Mouse (Mus musculus) cerebellum, adult 9-11 months (tissue): ENCODE results near the gene Galntl6.
"Not testable (repeated sequence)": the region's sequence is repeated elsewhere in the genome, so short reads cannot be mapped to it uniquely, and the experiment has no call there.

ENCODE experiments used
- DNase-seq: peaks from one replicate; pipeline ENCODE4 v3.0.0; 2022

Gene Galntl6

DNA sequence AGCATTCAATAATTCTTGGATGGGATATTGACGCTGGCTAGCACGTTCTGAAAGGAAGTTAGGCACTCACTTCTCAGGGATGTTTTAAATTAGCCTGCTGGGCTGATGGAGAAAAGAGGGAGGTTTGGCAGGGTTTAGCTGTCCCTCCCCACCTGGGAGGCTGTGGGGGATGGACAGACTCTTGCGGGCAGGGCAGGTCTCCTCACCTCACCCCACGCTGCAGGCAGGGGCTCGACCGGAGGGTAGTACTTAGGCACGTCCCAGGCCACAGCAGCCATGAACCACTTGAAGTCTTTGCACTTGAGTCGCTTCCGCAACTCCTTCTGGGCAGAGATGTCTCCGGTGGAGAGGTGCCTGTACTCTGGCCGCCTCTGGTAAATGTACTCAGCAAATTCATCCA is 1075.5 kb downstream of the Galntl6 start:
- DNase-seq, result peak; percentile 54

DNA sequence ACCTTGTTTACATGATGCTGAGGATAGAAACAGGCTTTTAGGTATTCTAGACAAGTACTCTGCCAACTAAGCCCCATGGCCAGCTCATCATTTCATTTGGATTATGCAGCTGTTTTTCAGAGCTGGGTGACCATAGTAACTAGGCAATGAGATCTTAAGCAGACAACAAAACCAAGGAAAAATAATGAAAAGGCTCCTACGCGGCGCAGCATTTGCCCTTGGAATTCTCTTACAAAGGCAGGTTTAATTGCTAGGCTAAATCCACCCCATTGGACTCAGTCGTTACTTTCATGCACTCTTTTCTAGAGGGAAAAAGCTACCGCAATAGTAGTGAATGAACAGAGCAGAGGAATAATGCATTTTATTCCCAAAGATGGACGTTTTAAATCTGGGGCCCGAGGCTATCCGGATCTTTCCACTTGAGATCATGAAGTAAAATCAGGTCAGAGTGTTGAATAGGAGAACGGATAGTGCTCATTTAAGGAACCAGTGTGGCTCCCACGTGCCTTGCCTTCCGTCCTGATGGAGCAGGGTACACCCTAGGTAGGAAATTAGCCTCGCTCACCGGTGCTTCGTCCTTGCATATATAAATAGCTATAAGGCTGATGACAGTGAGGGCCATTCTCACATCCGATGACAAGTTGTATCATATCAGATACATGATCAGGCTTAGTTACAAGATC is 1076.1 kb downstream of the Galntl6 start:
- DNase-seq, result peak; percentile 23

DNA sequence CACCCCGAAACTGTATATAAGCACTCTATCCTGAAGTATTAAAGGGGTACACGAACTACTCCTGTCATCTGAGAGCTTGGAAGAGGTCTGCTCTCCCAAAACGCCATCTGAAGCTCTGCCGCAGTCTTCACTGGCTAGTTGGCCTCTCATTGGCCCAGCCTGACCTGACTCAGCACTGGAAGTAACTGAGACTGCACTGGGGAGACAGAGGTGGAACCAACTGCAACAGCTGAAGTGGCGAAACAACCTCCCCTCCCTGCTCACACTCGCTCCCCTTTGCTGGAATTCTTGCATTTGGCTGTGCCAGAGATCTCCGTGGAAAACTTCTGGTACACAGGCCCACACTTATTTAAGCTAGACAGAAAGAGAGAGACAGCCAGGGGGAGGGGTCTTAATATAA is 1089.3 kb downstream of the Galntl6 start:
- no peak for DNase-seq

DNA sequence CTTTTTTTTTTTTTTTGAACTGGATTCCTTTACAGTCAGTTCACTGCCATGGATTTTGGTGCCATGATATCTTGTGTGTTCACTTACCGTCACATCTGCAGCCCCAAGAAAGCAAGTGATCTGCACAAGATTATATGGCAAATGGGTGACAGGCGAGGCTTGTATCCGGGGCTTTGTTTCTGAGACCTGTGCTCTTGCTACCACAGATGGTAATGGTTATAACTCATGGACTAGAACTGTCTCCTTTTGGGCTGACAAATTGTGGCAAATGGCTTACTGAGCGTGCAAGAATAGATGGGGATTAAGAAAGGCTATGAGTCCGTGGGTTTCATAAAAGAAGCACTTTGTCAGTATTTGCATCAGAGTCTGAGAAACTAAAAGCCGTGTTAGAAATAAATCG is 1096.4 kb downstream of the Galntl6 start:
- no peak for DNase-seq

DNA sequence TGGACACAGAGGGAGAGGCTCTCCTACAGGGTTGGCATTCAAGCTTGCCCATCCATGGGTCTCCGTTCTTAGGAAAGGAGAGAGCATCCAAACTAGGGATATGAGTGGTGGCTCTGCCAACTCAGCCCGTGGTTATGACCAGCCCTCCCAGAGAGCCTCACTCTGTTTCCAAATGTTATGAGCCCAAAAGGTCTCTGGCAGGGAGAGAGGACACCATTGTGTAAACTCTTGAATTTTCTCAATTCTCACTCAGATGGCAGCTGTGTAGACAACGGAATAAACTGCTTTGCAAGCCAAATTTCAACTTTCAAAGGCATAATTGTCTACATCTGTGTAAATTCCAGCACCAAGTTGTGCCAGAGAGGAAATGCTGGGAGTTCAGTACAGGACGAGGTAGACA is 1105.4 kb downstream of the Galntl6 start:
- no peak for DNase-seq

DNA sequence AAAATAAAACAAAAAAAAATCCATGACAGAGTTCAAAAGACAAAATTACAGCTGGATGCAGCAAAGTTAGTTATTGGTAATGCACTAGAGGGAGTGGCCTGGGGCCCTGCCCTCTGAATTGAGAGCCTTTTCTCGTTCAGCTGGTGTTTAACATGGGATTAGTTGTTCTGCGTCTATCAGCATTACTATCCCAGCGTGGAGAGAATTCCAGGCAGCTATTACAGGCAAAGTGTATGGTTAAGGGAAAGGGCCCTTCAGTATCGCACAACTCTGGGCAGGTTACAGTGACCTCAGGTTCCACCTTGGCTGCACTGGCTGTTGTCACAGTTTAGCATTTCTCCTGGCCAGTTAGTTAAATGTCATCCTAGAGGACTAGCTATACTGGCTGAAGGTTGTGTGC is 1107.3 kb downstream of the Galntl6 start:
- no peak for DNase-seq

DNA sequence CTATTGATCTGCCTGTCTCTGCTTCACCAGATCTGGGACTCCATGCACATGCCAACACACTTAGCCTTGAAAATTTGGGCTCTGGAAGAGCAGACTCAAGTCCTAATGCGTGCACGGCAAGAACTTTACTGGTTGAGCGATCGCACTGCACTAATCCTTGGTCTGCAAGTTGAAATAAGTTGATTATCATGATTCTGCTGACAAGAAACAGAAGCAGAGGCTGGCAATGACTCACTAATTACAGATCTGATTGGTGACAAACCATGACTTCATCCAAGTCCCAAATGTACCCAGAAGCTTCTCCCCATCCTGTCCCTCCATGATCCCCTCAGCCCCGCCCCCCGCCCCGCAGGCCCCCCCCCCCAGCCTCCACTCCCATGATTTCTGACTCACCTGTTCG is 1108.6 kb downstream of the Galntl6 start:
- no peak for DNase-seq

DNA sequence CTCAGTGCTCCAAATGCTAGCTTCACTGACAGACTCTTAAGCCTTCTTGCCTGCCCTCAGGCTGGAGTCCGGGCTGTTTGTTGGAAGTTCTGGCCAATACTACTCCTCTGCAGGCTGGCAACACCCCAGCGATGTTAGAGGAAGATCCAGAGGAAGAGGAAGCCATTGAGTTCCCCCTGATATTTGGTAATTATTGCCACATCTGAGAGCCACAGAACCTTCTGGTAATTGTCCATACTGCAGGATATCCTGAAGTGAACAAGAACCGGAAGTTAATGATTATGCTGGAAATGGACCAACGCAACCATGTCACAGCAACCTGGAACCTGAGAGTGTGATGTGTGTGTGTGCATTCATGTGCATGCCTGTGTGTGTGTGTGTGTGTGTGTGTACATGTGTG is 1111.2 kb downstream of the Galntl6 start:
- peak; percentile 47 for DNase-seq

DNA sequence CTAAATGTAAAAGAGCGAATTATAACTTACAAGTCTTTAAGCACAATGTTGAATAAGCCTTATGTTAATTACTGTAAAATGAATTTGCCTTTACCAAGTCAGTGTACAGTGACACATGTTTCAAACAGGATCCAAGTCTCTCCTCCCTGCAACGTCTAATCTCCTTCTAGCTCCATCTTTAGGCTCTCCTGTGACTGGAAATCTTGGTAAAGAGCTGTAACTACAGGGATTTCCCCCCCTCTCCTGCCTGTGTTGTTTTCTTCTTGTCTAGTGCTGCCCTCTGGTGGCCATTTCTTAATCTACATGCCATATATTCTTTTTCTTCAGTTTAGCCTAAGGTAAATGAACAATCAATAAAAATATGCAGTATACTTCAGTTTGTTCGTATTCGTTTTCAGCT is 1112.1 kb downstream of the Galntl6 start:
- peak; percentile 80 for DNase-seq

DNA sequence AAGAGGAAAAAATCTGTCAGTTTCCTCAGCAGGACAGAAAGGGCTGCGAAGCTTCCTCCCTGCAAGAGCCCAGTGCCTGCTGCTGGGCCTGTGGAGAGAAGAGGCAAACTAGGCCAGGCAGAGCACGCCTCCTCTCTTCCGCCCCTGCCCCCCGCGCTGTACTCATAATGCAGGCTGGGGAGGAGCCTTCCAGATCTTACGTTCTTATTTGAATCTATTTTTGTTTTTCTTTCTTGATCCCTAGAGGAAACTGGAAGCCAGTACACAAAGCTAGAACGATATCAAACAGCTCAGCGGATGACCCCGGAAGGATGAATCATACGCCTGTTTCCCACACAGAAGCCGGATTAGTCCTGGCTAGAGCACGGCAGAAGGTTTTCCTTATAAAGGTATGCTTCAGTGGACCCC is 1112.6 kb downstream of the Galntl6 start:
- peak; percentile 88 for DNase-seq

DNA sequence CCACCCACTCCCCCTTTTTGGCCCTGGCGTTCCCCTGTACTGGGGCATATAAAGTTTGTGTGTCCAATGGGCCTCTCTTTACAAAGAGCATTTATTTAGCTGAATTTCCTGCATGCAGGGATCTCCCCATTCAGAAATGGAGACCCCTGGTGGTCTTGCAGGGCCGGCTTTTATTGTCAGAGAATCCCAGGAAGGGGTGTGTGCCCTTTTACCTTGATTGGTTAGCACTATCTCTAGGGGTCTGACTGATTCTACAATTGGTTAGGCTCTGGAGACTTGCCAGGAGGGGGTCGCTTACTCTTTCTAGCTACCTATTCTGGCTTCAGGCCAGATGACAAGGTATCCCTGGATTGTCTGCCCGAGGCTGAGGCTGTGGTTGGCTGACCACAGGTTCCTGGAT is 1119.0 kb downstream of the Galntl6 start:
- DNase-seq, result peak; percentile 34

DNA sequence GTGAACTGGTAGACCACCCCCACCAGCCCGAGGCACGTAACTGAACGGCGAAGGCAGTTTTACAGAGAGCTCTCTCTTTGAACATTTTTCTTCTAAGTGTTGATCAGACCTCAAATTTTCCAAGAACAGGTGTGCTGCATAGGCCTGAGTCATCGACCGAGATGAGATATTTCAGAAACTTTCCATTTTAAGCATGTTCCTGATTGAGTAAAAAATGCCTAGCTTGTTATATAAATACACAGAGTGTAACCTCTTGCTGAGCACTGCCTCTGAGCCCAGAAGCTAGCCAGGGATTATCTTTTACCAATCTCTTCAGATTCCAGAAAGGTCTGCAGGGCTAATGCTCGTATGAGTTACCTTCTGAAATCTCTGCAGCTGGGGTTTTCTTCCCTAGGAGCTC is 1120.2 kb downstream of the Galntl6 start:
- peak; percentile 30 for DNase-seq

DNA sequence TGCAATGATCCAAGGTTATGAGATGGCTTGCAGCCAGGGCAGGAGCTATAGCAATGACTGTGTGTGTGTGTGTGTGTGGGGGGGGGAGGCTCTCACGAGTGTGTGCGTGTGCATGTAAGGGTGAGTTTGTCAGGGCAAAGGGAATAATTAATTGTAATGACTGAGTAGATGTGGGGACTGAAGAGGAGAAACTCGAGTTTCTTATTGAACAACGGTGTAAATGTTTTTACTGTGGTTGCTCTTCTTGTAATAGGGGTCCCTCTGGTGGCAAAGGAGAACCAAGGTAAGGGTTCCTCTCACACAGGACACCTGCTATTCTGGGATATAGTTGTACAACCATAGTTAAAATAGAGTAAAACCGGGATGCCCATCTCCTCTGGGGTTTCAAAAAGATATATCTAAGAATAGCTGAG is 1121.1 kb downstream of the Galntl6 start:
- peak; percentile 70 for DNase-seq

DNA sequence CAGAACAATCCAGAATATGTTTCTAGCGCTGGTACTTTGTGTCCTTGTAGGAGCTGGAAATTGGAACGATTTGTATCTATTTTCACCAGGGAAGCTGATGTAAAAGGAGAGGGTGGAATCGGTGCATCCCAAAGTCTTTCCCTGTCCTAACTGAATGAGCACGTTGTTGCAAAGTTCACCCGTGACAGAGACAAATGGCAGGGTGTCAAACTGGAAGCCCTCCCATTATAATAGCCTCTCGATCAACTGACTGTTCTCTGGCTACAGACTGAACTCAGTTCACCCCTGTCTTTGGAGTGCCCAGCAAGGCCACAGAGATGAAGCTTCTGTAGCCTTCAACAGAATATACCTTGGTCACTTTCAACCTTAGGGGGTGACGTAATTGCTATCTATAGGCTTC is 1132.9 kb downstream of the Galntl6 start:
- no peak for DNase-seq

DNA sequence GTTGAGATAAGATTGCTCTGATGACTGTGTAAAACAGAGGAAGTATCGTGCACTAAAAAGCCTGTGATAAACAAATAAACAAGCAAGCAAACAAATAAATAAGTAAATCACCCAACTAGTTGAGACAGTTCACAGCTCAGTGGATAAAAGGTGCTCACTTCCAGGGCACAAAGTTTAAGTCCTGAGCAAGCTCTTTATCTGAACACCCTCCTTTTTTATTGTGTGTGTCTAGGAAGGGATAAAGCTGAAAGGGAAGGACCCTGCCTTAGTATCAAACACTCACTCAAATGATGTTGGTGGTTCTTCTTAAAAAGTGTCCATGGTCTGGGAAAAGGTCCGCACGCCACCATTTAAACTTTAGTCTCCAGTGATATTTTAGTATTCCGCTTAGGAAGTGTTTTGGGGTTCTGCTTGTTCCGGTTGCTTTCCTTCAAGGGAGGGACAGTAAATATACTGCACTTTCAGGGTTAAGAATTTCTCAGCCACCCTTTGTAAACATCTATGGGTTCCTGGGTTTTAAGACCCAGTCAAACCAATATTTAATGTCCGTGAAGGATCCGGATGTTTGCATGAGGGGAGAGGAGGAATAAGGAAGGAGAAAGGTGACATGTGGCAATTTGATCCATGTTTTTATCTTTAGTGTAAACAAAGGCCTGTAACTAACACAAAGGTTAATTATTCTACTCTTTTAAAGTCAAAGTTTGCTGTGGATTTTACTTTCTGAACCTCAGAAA is 1134.3 kb downstream of the Galntl6 start:
- DNase-seq, result no peak

DNA sequence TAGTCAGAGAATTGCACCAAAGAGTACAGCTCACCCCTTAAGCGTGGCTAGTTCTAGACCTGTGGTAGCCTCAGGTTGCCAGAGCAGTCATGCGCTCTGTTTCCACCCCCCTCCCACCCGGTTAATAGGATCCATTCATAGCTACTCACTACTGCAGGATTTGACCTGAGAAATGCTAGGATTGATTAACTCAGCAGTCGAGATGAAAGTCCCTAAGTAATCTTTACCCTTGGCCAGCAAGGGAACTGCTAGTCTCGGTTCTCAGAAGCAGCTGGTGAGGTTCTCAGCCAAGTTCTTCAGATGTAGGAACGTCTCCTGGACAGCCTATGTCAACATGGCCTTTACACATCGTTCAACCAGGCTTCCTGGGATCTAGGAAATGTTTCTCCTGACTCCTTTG is 1135.7 kb downstream of the Galntl6 start:
- DNase-seq, result no peak

DNA sequence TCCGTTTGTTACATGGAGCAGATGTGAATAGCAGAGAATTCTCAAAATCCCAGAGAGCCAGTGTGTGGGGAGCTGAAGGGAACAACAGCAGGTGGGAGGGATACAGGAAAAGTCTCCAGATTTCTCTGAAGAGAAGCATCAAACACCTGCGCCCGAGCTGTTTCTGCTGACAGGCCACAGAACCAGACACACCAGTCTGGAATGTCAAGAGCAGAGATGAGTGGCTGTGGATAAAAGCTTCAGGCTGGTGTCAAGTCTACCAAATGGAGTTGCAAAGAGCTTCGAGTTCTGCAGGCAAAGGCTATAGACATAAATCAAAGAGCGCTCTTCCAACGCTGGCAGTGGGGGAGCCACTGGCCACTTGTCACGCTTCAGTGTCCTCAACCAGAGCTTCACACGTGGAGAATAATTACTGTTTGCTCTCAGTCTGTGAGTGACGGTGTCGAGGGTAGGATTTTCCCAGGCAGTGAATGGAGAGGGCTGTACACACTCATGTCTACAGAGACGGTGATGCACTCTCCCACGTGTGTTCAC is 1139.6 kb downstream of the Galntl6 start:
- DNase-seq, result no peak

DNA sequence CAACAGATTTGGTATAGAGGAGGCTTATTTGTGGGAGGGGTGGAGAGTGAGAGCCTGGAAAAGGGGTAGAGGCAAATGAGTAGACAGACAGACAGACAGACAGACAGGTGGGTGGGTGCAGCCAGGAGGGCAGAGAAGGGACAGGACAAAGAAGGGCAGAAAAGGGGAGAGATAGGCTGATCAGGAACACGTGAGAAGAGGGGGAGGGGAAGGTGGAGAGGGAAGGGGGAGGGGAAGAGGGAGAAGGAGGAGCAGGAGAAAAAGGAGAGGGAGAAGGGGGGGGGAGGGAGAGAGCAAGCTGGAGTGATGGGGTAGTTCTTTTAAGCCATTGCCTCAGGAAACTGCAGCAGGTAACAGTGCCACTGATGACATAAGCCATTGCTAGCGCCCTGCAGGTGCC is 1144.9 kb downstream of the Galntl6 start:
- DNase-seq, result no peak

DNA sequence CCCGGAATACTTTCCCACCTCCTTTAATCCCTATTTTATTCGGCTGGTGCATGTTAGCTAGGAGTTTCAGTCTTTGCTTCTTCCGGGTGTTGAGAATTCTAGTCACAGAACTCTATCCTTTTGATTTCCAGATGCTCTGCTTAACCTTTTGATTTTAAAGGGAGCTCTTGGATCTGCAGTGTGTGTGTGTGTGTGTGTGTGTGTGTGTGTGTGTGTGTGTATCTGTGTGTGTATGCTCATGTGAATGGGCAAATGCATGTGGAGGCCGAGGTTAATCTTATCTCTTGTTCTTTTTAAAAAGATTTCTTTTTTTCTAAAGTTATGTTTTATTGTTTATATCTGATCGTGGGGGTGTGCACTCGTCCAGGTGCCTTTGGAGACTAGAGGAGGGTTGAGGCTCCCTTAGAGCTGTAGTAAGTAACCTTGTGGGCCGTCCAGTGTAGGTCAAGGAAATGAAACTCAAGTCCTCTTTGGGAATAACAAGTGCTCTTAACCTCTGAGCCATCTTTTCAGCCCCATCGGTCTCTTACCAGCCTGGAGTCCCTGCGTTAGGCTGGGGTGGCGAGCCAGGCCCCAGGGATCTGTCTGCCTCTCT is 1145.9 kb downstream of the Galntl6 start:
- DNase-seq, result no peak

DNA sequence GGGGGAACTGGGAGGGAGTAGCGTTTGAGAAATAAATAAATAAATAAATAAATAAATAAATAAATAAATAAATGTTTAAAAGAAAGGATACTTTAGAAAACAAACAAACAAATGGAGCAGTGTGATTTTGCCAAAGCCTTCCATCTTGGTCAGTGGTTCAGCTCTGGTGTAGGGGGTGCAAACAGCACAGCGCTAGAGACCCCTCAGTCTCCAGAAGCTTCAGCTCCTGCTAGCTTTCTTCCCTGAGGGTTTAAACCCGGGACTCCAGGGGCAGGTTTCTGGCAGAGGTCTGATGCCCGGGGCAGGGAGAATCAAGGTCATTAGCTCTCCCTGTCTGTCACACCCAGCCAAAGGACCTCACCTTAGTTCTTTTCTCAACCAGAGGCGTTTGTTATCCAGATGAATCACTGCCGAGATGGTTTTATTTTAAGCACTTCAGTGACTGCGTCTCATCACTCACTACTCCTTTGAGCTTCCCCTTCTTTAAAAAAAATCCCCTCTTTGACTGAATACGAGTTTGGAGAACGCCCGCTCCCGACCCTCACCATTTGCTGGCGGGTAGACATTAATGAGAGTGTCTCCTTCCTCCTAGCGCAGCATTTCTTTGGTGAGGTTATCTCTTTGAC is 1146.6 kb downstream of the Galntl6 start:
- DNase-seq, result no peak

DNA sequence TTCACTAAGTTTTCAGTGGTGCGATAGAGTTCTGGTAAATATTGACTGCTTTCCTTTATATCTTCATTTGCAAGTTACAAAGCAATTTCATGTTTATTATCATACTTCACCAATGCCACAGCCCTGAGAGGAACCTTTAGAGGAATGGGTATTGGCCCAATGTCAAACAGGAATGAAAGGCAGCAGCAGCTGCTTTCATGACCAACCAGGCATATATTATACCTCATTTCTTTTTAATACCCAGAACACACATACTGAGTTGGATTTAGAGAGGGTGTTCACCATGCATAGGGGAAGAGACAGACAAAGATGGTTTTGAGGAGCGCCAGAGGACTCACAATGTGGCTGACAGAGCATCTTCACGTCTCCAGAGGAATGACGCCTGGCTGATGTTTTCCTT is 1147.2 kb downstream of the Galntl6 start:
- no peak for DNase-seq

DNA sequence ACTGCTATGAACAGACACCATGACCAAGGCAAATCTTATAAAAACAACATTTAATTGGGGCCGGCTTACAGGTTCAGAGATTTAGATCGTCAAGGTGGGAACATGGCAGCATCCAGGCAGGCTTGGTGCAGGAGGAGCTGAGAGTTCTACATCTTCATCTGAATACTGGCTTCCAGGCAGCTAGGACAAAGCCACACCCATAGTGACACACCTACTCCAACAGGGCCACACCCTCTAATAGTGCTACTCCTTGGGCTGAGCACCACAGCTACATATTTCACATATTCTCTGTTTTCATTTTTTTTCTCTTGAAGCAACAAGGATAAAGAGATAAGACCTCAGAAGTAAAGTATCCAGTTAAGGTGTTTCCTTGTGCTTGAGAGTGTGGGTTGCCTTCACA is 1149.8 kb downstream of the Galntl6 start:
- DNase-seq, result not testable (repeated sequence)

DNA sequence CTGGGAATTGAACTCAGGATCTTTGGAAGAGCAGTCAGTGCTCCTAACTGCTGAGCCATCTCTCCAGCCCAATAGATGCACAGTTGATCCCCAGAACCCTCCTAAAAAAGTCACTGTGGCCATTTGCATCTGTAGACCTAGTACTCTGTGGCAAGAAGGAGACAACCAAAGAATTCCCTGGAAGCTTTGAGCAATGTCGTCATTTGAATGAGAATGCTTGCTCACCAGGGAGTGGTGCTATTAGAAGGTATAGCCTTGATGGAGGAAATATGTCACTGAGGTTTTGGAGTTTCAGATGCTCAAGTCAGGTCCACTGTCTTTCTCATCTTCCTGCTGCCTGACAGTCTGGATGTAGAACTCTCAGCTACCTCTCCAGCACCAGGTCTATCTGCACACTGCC is 1151.5 kb downstream of the Galntl6 start:
- DNase-seq, result no peak

DNA sequence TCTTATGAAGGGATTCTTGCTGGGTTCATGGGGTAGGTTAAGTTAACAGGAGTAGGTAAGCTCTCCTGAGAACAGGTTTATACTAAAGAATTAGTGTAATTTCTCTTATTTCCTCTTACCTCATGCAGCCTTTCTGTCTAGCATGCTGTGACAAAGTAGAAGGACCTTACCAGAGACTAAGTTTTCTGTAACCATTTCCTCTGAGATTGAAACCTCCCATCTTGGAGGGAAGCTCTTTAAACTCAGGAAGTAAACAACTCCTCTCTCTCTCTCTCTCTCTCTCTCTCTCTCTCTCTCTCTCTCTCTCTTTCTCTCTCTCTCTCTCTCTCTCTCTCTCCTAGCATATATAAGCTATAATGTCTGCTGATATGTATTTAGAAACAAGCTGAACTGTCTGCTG is 1153.6 kb downstream of the Galntl6 start:
- DNase-seq, result no peak
